Mouse (Mus musculus) hindbrain, postnatal 0 days (tissue): ENCODE results near the gene Npvf. TPM values are rescaled to one million over a fixed set of nuclear protein-coding genes. Genes with fewer than 3 reads are reported as not detected.
A peak's percentile ranks its signal among the peaks of the same experiment; 100 is the strongest.

Experiments used
- ATAC-seq: fragments of 200-750 bp; cut with Nextera tagmentation; 2 replicates; pipeline ENCODE4 v1.8.0; 2017; ENCODE audit warnings: mild to moderate bottlenecking, moderate TSS enrichment, moderate library complexity
- DNase-seq: peaks from one replicate; pipeline ENCODE4 v3.0.0-alpha.2; 2015; ENCODE audit warnings: low spot score
- H3K27ac ChIP-seq: fragments of 300-500 bp; sonication (generic); 2 replicates; pipeline ENCODE4 v1.5.1; 2014; ENCODE audit warnings: mild to moderate bottlenecking
- H3K27me3 ChIP-seq: fragments of 300-500 bp; sonication (generic); 2 replicates; pipeline ENCODE4 v1.6.1; 2014; ENCODE audit warnings: low read length, mixed read lengths; ENCODE audit not compliant: insufficient read depth
- H3K36me3 ChIP-seq: fragments of 300-500 bp; sonication (generic); 2 replicates; pipeline ENCODE4 v1.6.1; 2014; ENCODE audit warnings: low read length, mixed read lengths; ENCODE audit not compliant: insufficient read depth
- H3K4me1 ChIP-seq: fragments of 300-500 bp; sonication (generic); 2 replicates; pipeline ENCODE4 v1.6.1; 2014; ENCODE audit warnings: antibody characterized with exemption, low read length, mixed read lengths; ENCODE audit not compliant: insufficient read depth
- H3K4me2 ChIP-seq: fragments of 300-500 bp; sonication (generic); 2 replicates; pipeline ENCODE4 v1.6.1; 2014; ENCODE audit warnings: low read depth, mild to moderate bottlenecking, low read length, moderate library complexity, mixed read lengths
- H3K4me3 ChIP-seq: fragments of 300-500 bp; sonication (generic); 2 replicates; pipeline ENCODE4 v1.5.1; 2014; ENCODE audit warnings: low read length
- H3K9ac ChIP-seq: fragments of 300-500 bp; sonication (generic); replicated peaks from 2 replicates; pipeline ENCODE4 v1.6.1; 2014; ENCODE audit warnings: mild to moderate bottlenecking, low read length, moderate library complexity, mixed read lengths
- H3K9me3 ChIP-seq: fragments of 300-500 bp; sonication (generic); 2 replicates; pipeline ENCODE4 v1.6.1; 2016; ENCODE audit warnings: low read length, mixed read lengths
- CTCF ChIP-seq: IDR thresholded peaks from 2 replicates; pipeline ENCODE4 v1.5.1; 2016; ENCODE audit warnings: antibody characterized with exemption, control low read depth, low read depth
- WGBS: fragments of 180-500 bp; shearing (Covaris S2); extraction: QIAGEN DNeasy Blood & Tissue Kit; methylation state at CpG from one replicate; pipeline ENCODE4 v1.1.7; 2014; 5-methylcytosine and 5-hydroxymethylcytosine counted together
- polyA plus RNA-seq: library from polyadenylated mRNA; unstranded; fragments of >200 nt; fragmentation: Nextera tagmentation; extraction: Ambion mirVana; gene quantifications from 2 replicates; pipeline ENCODE4 v1.2.1, GENCODE M21; 2015
- total RNA-seq: library from RNA; depleted of rRNA; stranded (reverse); fragments of >200 nt; gene quantifications from 2 replicates; pipeline ENCODE4 v1.2.3, GENCODE M21; 2014

Npvf gene
- total and polyA plus RNA-seq, 2 experiments from 2014 or later = not detected

DNA sequence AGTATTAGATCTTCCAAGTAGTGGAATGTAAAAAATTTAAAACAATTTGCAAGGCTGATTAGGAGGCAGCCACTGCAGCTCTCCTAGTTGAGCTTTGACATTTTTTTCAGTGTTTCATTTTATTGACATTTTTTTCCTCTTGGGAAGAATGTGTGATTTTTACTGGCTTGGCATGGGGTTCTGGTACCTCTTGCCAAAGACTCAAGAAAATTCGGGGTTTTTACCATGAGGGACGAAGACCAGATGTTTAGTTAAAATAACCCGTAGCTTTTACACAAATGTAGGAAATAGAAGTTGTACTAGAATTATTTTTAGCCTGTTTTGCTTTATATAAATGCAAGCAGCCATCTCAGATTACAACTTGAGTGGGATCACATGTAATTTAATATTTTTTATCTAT, 4.2 kb upstream of the Npvf start:
- WGBS = 67% methylated on average over 3 of the region's 3 CpGs
- no peak overlapping the region for H3K4me2 ChIP-seq
- ATAC-seq = no peak

DNA sequence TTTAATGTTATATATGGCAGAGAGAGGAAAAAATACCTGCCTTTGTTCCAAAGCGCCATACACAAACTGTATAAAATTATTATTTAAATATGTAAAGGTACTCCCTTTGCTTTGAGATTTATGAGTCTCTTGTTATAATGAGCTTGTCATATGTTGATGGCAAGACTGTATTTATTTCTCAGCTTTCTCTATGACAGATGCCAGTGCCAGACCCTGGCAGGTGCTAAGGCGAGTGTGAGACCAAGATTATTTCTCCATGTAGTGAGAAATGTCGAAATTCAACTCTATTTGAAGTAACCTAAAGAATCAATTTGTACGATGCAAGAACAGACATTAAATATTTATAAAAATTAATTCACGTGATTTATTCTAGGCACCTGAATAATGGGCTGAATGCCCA, 3.8 kb upstream of the Npvf start:
- Histone ChIP-seq H3K4me3 (no peak overlapping the region), H3K4me1 (peaks cover 5% of the 10 kb centered on the region; the same call in 1 of the 2 replicates), H3K9ac (no peak overlapping the region), H3K4me2 (no peak overlapping the region), H3K27me3 (no peaks in the 10 kb centered on the region), H3K36me3 (no peaks in the 10 kb centered on the region), H3K27ac (no peak overlapping the region), H3K9me3 (no peaks in the 10 kb centered on the region)
- TF ChIP-seq CTCF = no peak
- ATAC-seq = no peak
- DNase-seq = no peak
- 73% methylated on average over 5 of the region's 5 CpGs for WGBS

More for the DNA sequence above, 4.2 kb upstream of the Npvf start:
- Histone ChIP-seq H3K27me3 (no peaks in the 10 kb centered on the region), H3K27ac (no peak overlapping the region), H3K4me1 (peaks cover 5% of the 10 kb centered on the region; the same call in 1 of the 2 replicates), H3K9ac (no peak overlapping the region), H3K9me3 (no peaks in the 10 kb centered on the region), H3K36me3 (no peaks in the 10 kb centered on the region), H3K4me3 (no peak overlapping the region)
- TF ChIP-seq CTCF = no peak
- no peak for DNase-seq

- H3K36me3 ChIP-seq = no peaks in the 10 kb centered on the region
- no peak overlapping the region for H3K9ac ChIP-seq
- 0 out of 2 replicates have a peak, but pooled peaks cover 2% of the 10 kb centered on the region for H3K4me1 ChIP-seq
- no peak for DNase-seq
- no peak overlapping the region for H3K27ac ChIP-seq
- ATAC-seq = no peak
- no peaks in the 10 kb centered on the region for H3K27me3 ChIP-seq
- 93% methylated on average over 1 of the region's 1 CpGs for WGBS
- H3K4me3 ChIP-seq = no peak overlapping the region
- H3K4me2 ChIP-seq = no peak overlapping the region
- no peaks in the 10 kb centered on the region for H3K9me3 ChIP-seq
- TF ChIP-seq CTCF = no peak
Observed at GRCm38 (mm10) chr6:50656426-50656825, 2.2 kb upstream of the Npvf start.

GRCm38 (mm10) chr6:50655925-50656324, 1.7 kb upstream of the Npvf start:
- WGBS = 82% methylated on average over 3 of the region's 3 CpGs
- Histone ChIP-seq H3K27me3 (no peaks in the 10 kb centered on the region), H3K36me3 (no peaks in the 10 kb centered on the region), H3K4me3 (no peak overlapping the region), H3K4me1 (no peaks in the 10 kb centered on the region), H3K9ac (no peak overlapping the region), H3K4me2 (no peak overlapping the region), H3K9me3 (no peaks in the 10 kb centered on the region), H3K27ac (no peak overlapping the region)
- DNase-seq = peak; percentile 29
- no peak for TF ChIP-seq CTCF
- no peak for ATAC-seq

- H3K4me1 ChIP-seq = 0 out of 2 replicates have a peak, but pooled peaks cover 6% of the 10 kb centered on the region
- no peak for ATAC-seq
- H3K36me3 ChIP-seq = no peaks in the 10 kb centered on the region
- H3K9ac ChIP-seq = no peak overlapping the region
- no peak overlapping the region for H3K4me2 ChIP-seq
- no peak for DNase-seq
- no peak overlapping the region for H3K27ac ChIP-seq
- WGBS = 78% methylated on average over 6 of the region's 6 CpGs
- H3K27me3 ChIP-seq = no peaks in the 10 kb centered on the region
- no peak overlapping the region for H3K4me3 ChIP-seq
- no peaks in the 10 kb centered on the region for H3K9me3 ChIP-seq
- no peak for TF ChIP-seq CTCF
Observed at GRCm38 (mm10) chr6:50647656-50648055, 6.6 kb downstream of the Npvf start.

- H3K4me3 ChIP-seq = no peak overlapping the region
- no peak overlapping the region for H3K27ac ChIP-seq
- DNase-seq = no peak
- no peak for TF ChIP-seq CTCF
- no peaks in the 10 kb centered on the region for H3K9me3 ChIP-seq
- H3K36me3 ChIP-seq = no peaks in the 10 kb centered on the region
- 0 out of 2 replicates have a peak, but pooled peaks cover 6% of the 10 kb centered on the region for H3K4me1 ChIP-seq
- no peak for ATAC-seq
- H3K4me2 ChIP-seq = no peak overlapping the region
- no peaks in the 10 kb centered on the region for H3K27me3 ChIP-seq
- H3K9ac ChIP-seq = no peak overlapping the region
- WGBS = 37% methylated on average over 3 of the region's 3 CpGs
Observed at GRCm38 (mm10) chr6:50646659-50647058, 7.6 kb downstream of the Npvf start.

DNA sequence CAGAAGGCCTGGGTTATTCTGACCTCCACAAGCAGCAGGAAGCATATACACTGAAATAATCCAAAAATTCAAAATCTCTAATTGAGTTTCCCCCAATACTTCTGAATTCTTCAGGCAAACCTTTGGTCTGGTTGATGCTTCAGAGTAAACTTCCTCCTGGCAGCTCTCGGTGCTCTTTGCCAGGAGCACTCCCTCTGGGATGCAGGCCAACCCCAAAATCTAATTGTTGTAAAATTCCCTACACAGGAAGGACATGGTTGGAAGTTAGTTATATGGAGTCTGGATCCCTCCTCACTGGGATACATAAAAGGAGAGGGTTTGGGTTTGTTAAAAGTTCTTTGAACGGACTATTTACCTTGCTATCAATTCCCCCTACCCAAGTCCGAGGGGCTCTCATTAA, 9.5 kb downstream of the Npvf start:
- no peak for ATAC-seq
- no peaks in the 10 kb centered on the region for H3K36me3 ChIP-seq
- DNase-seq = no peak
- H3K4me2 ChIP-seq = no peak overlapping the region
- 0 out of 2 replicates have a peak, but pooled peaks cover 6% of the 10 kb centered on the region for H3K4me1 ChIP-seq
- H3K4me3 ChIP-seq = no peak overlapping the region
- H3K27ac ChIP-seq = no peak overlapping the region
- no peaks in the 10 kb centered on the region for H3K9me3 ChIP-seq
- 56% methylated on average over 3 of the region's 3 CpGs for whole genome bisulfite sequencing
- no peak for TF ChIP-seq CTCF
- no peaks in the 10 kb centered on the region for H3K27me3 ChIP-seq
- no peak overlapping the region for H3K9ac ChIP-seq
